8 mouse cellular contexts compared by ENCODE assay signal in the genomic region with DNA sequence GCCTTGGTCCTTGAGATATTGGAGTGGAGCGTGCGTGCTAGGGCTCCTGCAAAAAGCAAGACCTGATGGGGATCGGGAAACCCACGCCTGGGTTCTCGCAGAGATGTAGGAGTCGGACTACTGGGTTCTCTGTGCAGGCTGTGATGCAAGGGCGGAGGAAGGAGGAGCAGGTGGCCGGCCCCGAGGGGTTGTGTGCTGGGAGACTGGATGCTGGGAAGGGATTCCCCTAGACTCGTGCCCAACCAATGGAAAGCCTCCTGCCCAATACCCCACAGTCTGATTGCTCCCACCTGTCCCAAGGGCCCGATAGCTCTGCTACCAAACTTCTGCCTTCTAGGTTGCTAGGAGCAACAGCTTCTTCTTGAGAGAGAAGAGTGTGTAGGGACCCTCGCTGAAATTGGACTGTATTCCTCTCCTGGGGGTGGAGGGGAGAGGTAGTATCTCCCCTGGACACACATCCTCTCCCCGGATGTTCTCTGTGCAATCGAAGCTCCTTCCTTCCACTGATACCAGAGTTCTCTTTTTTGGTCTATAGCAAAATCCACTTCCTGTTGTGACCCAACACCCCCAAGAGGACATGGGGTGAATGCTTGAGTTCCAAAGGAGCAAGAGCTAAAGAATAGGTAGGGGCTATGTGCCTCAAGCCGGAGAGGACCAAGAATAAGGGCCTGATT. TPM values are rescaled to one million over a fixed set of nuclear protein-coding genes. Genes with fewer than 3 reads are reported as not detected.
DNase-seq lines count a peak whose midpoint lies in the region; ATAC-seq lines count a peak whose summit lies in the region.

No protein-coding gene starts in this region.

- peak overlapping the region; percentile 73 for H3K9ac ChIP-seq in intestine, embryonic 15.5 days

- H3K36me3 ChIP-seq in forebrain, embryonic 10.5 days (replicated peaks), result peaks cover 27% of the 10 kb centered on the region
- H3K36me3 ChIP-seq in intestine, embryonic 15.5 days, result no peaks in the 10 kb centered on the region
- H3K36me3 ChIP-seq in macrophage (ENCODE audit: inconsistent target), result peaks cover 31% of the 10 kb centered on the region

- WGBS in forebrain, embryonic 10.5 days, result 9% methylated on average over 15 of the region's 15 CpGs
- WGBS in intestine, embryonic 15.5 days, result 10% methylated on average over 15 of the region's 15 CpGs
- 1% methylated on average over 14 of the region's 15 CpGs for WGBS in macrophage (ENCODE audit: missing documents)

- no peaks in the 10 kb centered on the region for H3K27me3 ChIP-seq in forebrain, embryonic 10.5 days (ENCODE audit: poor library complexity, severe bottlenecking)
- no peaks in the 10 kb centered on the region for H3K27me3 ChIP-seq in intestine, embryonic 15.5 days (replicated peaks)

- H3K4me1 ChIP-seq in forebrain, embryonic 10.5 days, result peaks cover 47% of the 10 kb centered on the region
- H3K4me1 ChIP-seq in intestine, embryonic 15.5 days (replicated peaks), result peaks cover 12% of the 10 kb centered on the region

- peaks cover 51% of the 10 kb centered on the region for H3K79me2 ChIP-seq in macrophage (ENCODE audit: inconsistent target)

- no peaks in the 10 kb centered on the region for H3K9me3 ChIP-seq in forebrain, embryonic 10.5 days
- no peaks in the 10 kb centered on the region for H3K9me3 ChIP-seq in intestine, embryonic 15.5 days

- H3K4me2 ChIP-seq in intestine, embryonic 15.5 days (replicated peaks), result peak overlapping the region; percentile 88

- no peak; the same call in 1 of the 2 replicates for ATAC-seq in intestine, embryonic 15.5 days

- peak overlapping the region; percentile 77 for H3K4me3 ChIP-seq in forebrain, embryonic 10.5 days
- peak overlapping the region; percentile 75 for H3K4me3 ChIP-seq in intestine, embryonic 15.5 days (replicated peaks)
- H3K4me3 ChIP-seq in macrophage (ENCODE audit: inconsistent target), result peak overlapping the region; percentile 100

- H3K27ac ChIP-seq in forebrain, embryonic 10.5 days, result peak overlapping the region; percentile 92
- peak overlapping the region; percentile 78 for H3K27ac ChIP-seq in intestine, embryonic 15.5 days
- peak overlapping the region; percentile 100 for H3K27ac ChIP-seq in macrophage

- DNase-seq in left cerebral cortex, adult 18-20 months (ENCODE audit: low spot score in 2 of 2), result peak; percentile 39 to 60
- no peak for DNase-seq in left cerebral cortex, adult 11 months (ENCODE audit: low spot score)
- DNase-seq in MEL-GATA-1-ER (ENCODE audit: extremely low read depth, low read depth), result peak; percentile 96
- DNase-seq in forebrain, embryonic 10.5 days (ENCODE audit: extremely low spot score, low spot score), result no peak
- peak; percentile 53 for DNase-seq in testis, postnatal 14 days (ENCODE audit: low spot score)
- DNase-seq in ovary, postnatal 10 days (ENCODE audit: low spot score), result no peak

RNA-seq across cellular contexts. Expression of a gene that starts 0.6 kb away (rescaled TPM):
- 10 to 100 TPM; 68.1 to 76.7 TPM for total RNA-seq in left cerebral cortex, adult 18-20 months (2021)
- polyA plus RNA-seq in forebrain, embryonic 10.5 days (2016; fragmentation: Nextera tagmentation; extraction: Ambion mirVana), result 31.4 and 32.9 TPM in 2 replicates
- 13.2 and 15.4 TPM in 2 replicates for polyA plus RNA-seq in intestine, embryonic 15.5 days (2015; fragmentation: Nextera tagmentation; extraction: Ambion mirVana)
- 1,000 to 10,000 TPM in 11 of 26 experiments, 100 to 1,000 TPM in 15; 122 to 1,570 (median 865) TPM for total RNA-seq in macrophage (2018; cell fraction: chromatin; rRNA removed)
- total RNA-seq in macrophage (2018; cell fraction: cytosol; rRNA removed), result 100 to 1,000 TPM; 129 to 393 (median 270) TPM
- total RNA-seq in macrophage (2018; cell fraction: nucleus; rRNA removed), result 100 to 1,000 TPM; 145 to 858 (median 561) TPM
- polyA plus RNA-seq in macrophage (2018), result 230 to 319 TPM (median 312 TPM) in 3 replicates

RNA-seq across cellular contexts. Expression of a gene that starts 18.7 kb away (rescaled TPM):
- total RNA-seq in left cerebral cortex, adult 18-20 months (2021), result 10 to 100 TPM; 13.9 to 15.4 TPM
- polyA plus RNA-seq in forebrain, embryonic 10.5 days (2016; fragmentation: Nextera tagmentation; extraction: Ambion mirVana), result 43.5 and 44.5 TPM in 2 replicates
- polyA plus RNA-seq in intestine, embryonic 15.5 days (2015; fragmentation: Nextera tagmentation; extraction: Ambion mirVana), result 39.9 and 42.4 TPM in 2 replicates
- total RNA-seq in macrophage (2018; cell fraction: chromatin; rRNA removed), result 10 to 100 TPM in 20 of 26 experiments, 1 to 10 TPM in 6; 7.7 to 19.3 (median 12.0) TPM
- total RNA-seq in macrophage (2018; cell fraction: cytosol; rRNA removed), result 10 to 100 TPM; 35.3 to 80.0 (median 55.9) TPM
- total RNA-seq in macrophage (2018; cell fraction: nucleus; rRNA removed), result 10 to 100 TPM; 12.6 to 31.8 (median 18.8) TPM
- 29.8 to 44.9 TPM (median 39.4 TPM) in 3 replicates for polyA plus RNA-seq in macrophage (2018)

RNA-seq across cellular contexts. Expression of a gene that starts 23.2 kb away (rescaled TPM):
- 10 to 100 TPM; 33.1 to 34.6 TPM for total RNA-seq in left cerebral cortex, adult 18-20 months (2021)
- polyA plus RNA-seq in forebrain, embryonic 10.5 days (2016; fragmentation: Nextera tagmentation; extraction: Ambion mirVana), result 56.2 and 58.8 TPM in 2 replicates
- polyA plus RNA-seq in intestine, embryonic 15.5 days (2015; fragmentation: Nextera tagmentation; extraction: Ambion mirVana), result 31.9 and 32.6 TPM in 2 replicates
- total RNA-seq in macrophage (2018; cell fraction: chromatin; rRNA removed), result 10 to 100 TPM in 24 of 26 experiments, 1 to 10 TPM in 2; 8.1 to 32.4 (median 21.4) TPM
- total RNA-seq in macrophage (2018; cell fraction: cytosol; rRNA removed), result 10 to 100 TPM; 14.1 to 24.3 (median 19.8) TPM
- 10 to 100 TPM; 10.7 to 37.3 (median 20.3) TPM for total RNA-seq in macrophage (2018; cell fraction: nucleus; rRNA removed)
- 16.8 to 21.8 TPM (median 20.3 TPM) in 3 replicates for polyA plus RNA-seq in macrophage (2018)

RNA-seq across cellular contexts. Expression of a gene that starts 26.2 kb away (rescaled TPM):
- 1 to 10 TPM in 1 of 2 experiments, under 1 TPM in 1; 0.23 to 1.4 TPM for total RNA-seq in left cerebral cortex, adult 18-20 months (2021)
- polyA plus RNA-seq in forebrain, embryonic 10.5 days (2016; fragmentation: Nextera tagmentation; extraction: Ambion mirVana), result 0.14 and 0.38 TPM in 2 replicates
- polyA plus RNA-seq in intestine, embryonic 15.5 days (2015; fragmentation: Nextera tagmentation; extraction: Ambion mirVana), result 0.78 and 1.2 TPM in 2 replicates
- total RNA-seq in macrophage (2018; cell fraction: chromatin; rRNA removed), result 10 to 100 TPM; 15.3 to 70.9 (median 30.3) TPM
- 1 to 10 TPM; 2.5 to 9.7 (median 5.3) TPM for total RNA-seq in macrophage (2018; cell fraction: cytosol; rRNA removed)
- total RNA-seq in macrophage (2018; cell fraction: nucleus; rRNA removed), result 10 to 100 TPM in 25 of 26 experiments, 1 to 10 TPM in 1; 9.8 to 55.7 (median 28.5) TPM
- 2.4 to 5.2 TPM (median 4.4 TPM) in 3 replicates for polyA plus RNA-seq in macrophage (2018)

RNA-seq across cellular contexts. Expression of a gene that starts 26.8 kb away (rescaled TPM):
- total RNA-seq in left cerebral cortex, adult 18-20 months (2021), result 1 to 10 TPM in 1 of 2 experiments, under 1 TPM in 1; 0.42 to 1.4 TPM
- polyA plus RNA-seq in forebrain, embryonic 10.5 days (2016; fragmentation: Nextera tagmentation; extraction: Ambion mirVana), result 0.40 and 0.47 TPM in 2 replicates
- polyA plus RNA-seq in intestine, embryonic 15.5 days (2015; fragmentation: Nextera tagmentation; extraction: Ambion mirVana), result 8.6 and 10.4 TPM in 2 replicates
- total RNA-seq in macrophage (2018; cell fraction: chromatin; rRNA removed), result 100 to 1,000 TPM in 19 of 26 experiments, 10 to 100 TPM in 7; 38.5 to 511 (median 181) TPM
- 100 to 1,000 TPM in 21 of 26 experiments, 10 to 100 TPM in 5; 78.1 to 341 (median 209) TPM for total RNA-seq in macrophage (2018; cell fraction: cytosol; rRNA removed)
- total RNA-seq in macrophage (2018; cell fraction: nucleus; rRNA removed), result 100 to 1,000 TPM in 24 of 26 experiments, 10 to 100 TPM in 2; 63.6 to 577 (median 286) TPM
- polyA plus RNA-seq in macrophage (2018), result 84.4 to 133 TPM (median 111 TPM) in 3 replicates

Comparison
In these comparisons a context has a peak if more than half of its experiments do, and no peak if none do; other contexts are left out.
1. DNase-seq: peak in left cerebral cortex, adult 18-20 months (2 of 2), MEL-GATA-1-ER (single experiment) and testis, postnatal 14 days (single experiment); none in left cerebral cortex, adult 11 months (single experiment), forebrain, embryonic 10.5 days (single experiment) and ovary, postnatal 10 days (single experiment).
2. Peak in every context shown above with its lines, with median percentiles within 50 percentile points of each other: H3K27ac ChIP-seq and H3K4me3 ChIP-seq.